Mouse (Mus musculus): Measurements from ENCODE around the gene Hspa12a. TPM values are rescaled to one million over a fixed set of nuclear protein-coding genes. Genes with fewer than 3 reads are reported as not detected.

Gene Hspa12a
- polyA plus RNA-seq, 1 experiment from 2014 or later, result 21.8 TPM

GRCm38 (mm10) chr19:58751504-58751903 lies 191.9 kb downstream of the Hspa12a start:
- ATAC-seq (no peak), DNase-seq (ENCODE audit: low spot score) (no peak)
- Histone ChIP-seq H3K4me2 (ENCODE audit: low read length) (no peak overlapping the region), H3K27ac (ENCODE audit: low read depth, low read length) (no peak overlapping the region), H3K9ac (ENCODE audit: low read length) (no peak overlapping the region), H3K9me3 (replicated peaks; ENCODE audit: control insufficient read depth, low read length) (no peaks in the 10 kb centered on the region), H3K36me3 (ENCODE audit: control insufficient read depth, insufficient read depth, low read length) (no peaks in the 10 kb centered on the region), H3K4me3 (ENCODE audit: low read depth, low read length) (no peak overlapping the region), H3K27me3 (replicated peaks; ENCODE audit: control insufficient read depth, insufficient read depth, low read length) (no peaks in the 10 kb centered on the region), H3K4me1 (ENCODE audit: control insufficient read depth, insufficient read depth, low read length) (no peaks in the 10 kb centered on the region)
- 77% methylated on average over 2 of the region's 2 CpGs for WGBS

GRCm38 (mm10) chr19:58750822-58751221 lies 192.6 kb downstream of the Hspa12a start:
- H3K27me3 ChIP-seq (replicated peaks; ENCODE audit: control insufficient read depth, insufficient read depth, low read length), result no peaks in the 10 kb centered on the region
- no peak overlapping the region for H3K27ac ChIP-seq (ENCODE audit: low read depth, low read length)
- no peaks in the 10 kb centered on the region for H3K36me3 ChIP-seq (ENCODE audit: control insufficient read depth, insufficient read depth, low read length)
- WGBS, result 79% methylated on average over 2 of the region's 2 CpGs
- no peaks in the 10 kb centered on the region for H3K4me1 ChIP-seq (ENCODE audit: control insufficient read depth, insufficient read depth, low read length)
- H3K4me2 ChIP-seq (ENCODE audit: low read length), result no peak overlapping the region
- H3K9me3 ChIP-seq (replicated peaks; ENCODE audit: control insufficient read depth, low read length), result no peaks in the 10 kb centered on the region
- ATAC-seq (no peak), DNase-seq (ENCODE audit: low spot score) (no peak)
- no peak overlapping the region for H3K4me3 ChIP-seq (ENCODE audit: low read depth, low read length)
- no peak overlapping the region for H3K9ac ChIP-seq (ENCODE audit: low read length)

- ATAC-seq (no peak), DNase-seq (ENCODE audit: low spot score) (no peak)
- WGBS, result 90% methylated on average over 9 of the region's 9 CpGs
- Histone ChIP-seq H3K4me1 (ENCODE audit: control insufficient read depth, insufficient read depth, low read length) (no peaks in the 10 kb centered on the region), H3K27me3 (replicated peaks; ENCODE audit: control insufficient read depth, insufficient read depth, low read length) (no peaks in the 10 kb centered on the region), H3K9me3 (replicated peaks; ENCODE audit: control insufficient read depth, low read length) (no peaks in the 10 kb centered on the region), H3K27ac (ENCODE audit: low read depth, low read length) (no peak overlapping the region), H3K9ac (ENCODE audit: low read length) (no peak overlapping the region), H3K36me3 (ENCODE audit: control insufficient read depth, insufficient read depth, low read length) (no peaks in the 10 kb centered on the region), H3K4me3 (ENCODE audit: low read depth, low read length) (no peak overlapping the region), H3K4me2 (ENCODE audit: low read length) (no peak overlapping the region)
Observed at GRCm38 (mm10) chr19:58747498-58748000, 195.9 kb downstream of the Hspa12a start.

Small RNA genes within 50 kb of the gene (microRNA-seq; reads per million reads assigned to microRNA genes)
- gene Mir3086, result 4.5 reads per million, percentile 24 among the genes with 10 or more reads in this experiment

Other genes with a start within 250 kb of the Hspa12a start
- 0.67 and 0.69 TPM in 2 replicates for gene Pnliprp1, start 214.8 kb downstream of the Hspa12a start, polyA plus RNA-seq (2014; fragmentation: Nextera tagmentation; extraction: Ambion mirVana)
- gene Pnliprp2, start 183.9 kb downstream of the Hspa12a start, polyA plus RNA-seq (2014; fragmentation: Nextera tagmentation; extraction: Ambion mirVana), result 0.22 and 0.63 TPM in 2 replicates
- not detected in 2 replicates for gene 1700019N19Rik, start 149.2 kb downstream of the Hspa12a start, polyA plus RNA-seq (2014; fragmentation: Nextera tagmentation; extraction: Ambion mirVana)
- 1.1 and 1.6 TPM in 2 replicates for gene Eno4, start 229 bp downstream of the Hspa12a start, polyA plus RNA-seq (2014; fragmentation: Nextera tagmentation; extraction: Ambion mirVana)
- 48.3 and 61.8 TPM in 2 replicates for gene Shtn1, start 132.4 kb upstream of the Hspa12a start, polyA plus RNA-seq (2014; fragmentation: Nextera tagmentation; extraction: Ambion mirVana)
- 1.3 and 1.7 TPM in 2 replicates for gene Vax1, start 226.4 kb upstream of the Hspa12a start, polyA plus RNA-seq (2014; fragmentation: Nextera tagmentation; extraction: Ambion mirVana)